Comparison of ENCODE assay signal across 14 mouse cellular contexts in genomic region chr13:52596692-52597091, GRCm38 (mm10). TPM values are rescaled to one million over a fixed set of nuclear protein-coding genes. Genes with fewer than 3 reads are reported as not detected.
DNase-seq lines count a peak whose midpoint lies in the region; ATAC-seq and TF ChIP-seq lines count a peak whose summit lies in the region.
"Had no signal": no experiment of that assay in that cellular context is flagged by ENCODE, and none has a peak within 500 bp of the region (broad histone marks: within the 10 kb centered on the region; RNA-seq: fewer than 3 reads in every experiment).

No protein-coding gene starts in this region.

- no peaks in the 10 kb centered on the region for H3K27me3 ChIP-seq in heart, embryonic 12.5 days (replicated peaks)
- no peaks in the 10 kb centered on the region for H3K27me3 ChIP-seq in thymus, adult 2 months (ENCODE audit: control insufficient read depth, insufficient read depth, low read length)
- H3K27me3 ChIP-seq in liver, embryonic 15.5 days: no peaks in the 10 kb centered on the region
- H3K27me3 ChIP-seq in splenic B cell, adult 2 months (ENCODE audit: control insufficient read depth, insufficient read depth, low read length, poor library complexity, severe bottlenecking): no peaks in the 10 kb centered on the region
- H3K27me3 ChIP-seq: embryonic facial prominence, embryonic 13.5 days; stomach, embryonic 15.5 days had no signal

- no peak overlapping the region for H3K27ac ChIP-seq in heart, embryonic 12.5 days (ENCODE audit: poor library complexity, severe bottlenecking)
- H3K27ac ChIP-seq in thymus, adult 2 months (ENCODE audit: control insufficient read depth, insufficient read depth, low read length): peak overlapping the region; percentile 25; the same call in 1 of the 2 replicates
- no peak overlapping the region for H3K27ac ChIP-seq in liver, embryonic 15.5 days (replicated peaks)
- H3K27ac ChIP-seq: embryonic facial prominence, embryonic 13.5 days; kidney, postnatal 0 days; limb, embryonic 10.5 days; stomach, embryonic 15.5 days had no signal

- TF ChIP-seq POLR2A in thymus, adult 2 months (IDR thresholded peaks at IDR 0.05; ENCODE audit: control insufficient read depth, extremely low read depth, insufficient read depth, low read length, poor library complexity): no peak

- 75% methylated on average over 5 of the region's 5 CpGs for WGBS in heart, embryonic 12.5 days
- 7% methylated on average over 5 of the region's 5 CpGs for WGBS in thymus, adult 2 months
- WGBS in liver, embryonic 15.5 days (ENCODE audit: insufficient replicate concordance): 19% methylated on average over 5 of the region's 5 CpGs

- no peak for TF ChIP-seq CTCF in thymus, adult 2 months (IDR thresholded peaks at IDR 0.05; ENCODE audit: borderline replicate concordance, control insufficient read depth, extremely low read depth, insufficient read depth, low read length, poor library complexity)

- ATAC-seq in heart, embryonic 12.5 days (ENCODE audit: insufficient number of reproducible peaks, low FRiP score): no peak
- no peak for ATAC-seq in liver, embryonic 15.5 days (ENCODE audit: insufficient read depth)
- ATAC-seq: forebrain, embryonic 14.5 days had no signal

- peak; percentile 90 for DNase-seq in heart, adult 11 months
- DNase-seq in thymus, adult 2 months: no peak
- DNase-seq in thymus, postnatal 14 days: no peak
- peak; percentile 82 for DNase-seq in splenic B cell, adult 2 months (ENCODE audit: low read depth, low spot score)
- DNase-seq in embryo, embryonic 10.5 days (ENCODE audit: low spot score): no peak
- no peak for DNase-seq in ovary, postnatal 10 days (ENCODE audit: low spot score)
- DNase-seq: cerebellum, adult 9-10 months had no signal

- no peak overlapping the region for H3K9ac ChIP-seq in heart, embryonic 12.5 days
- H3K9ac ChIP-seq in liver, embryonic 15.5 days: no peak overlapping the region
- H3K9ac ChIP-seq: embryonic facial prominence, embryonic 13.5 days; stomach, embryonic 15.5 days had no signal

- peaks cover 8% of the 10 kb centered on the region; the same call in 1 of the 2 replicates for H3K36me3 ChIP-seq in heart, embryonic 12.5 days
- no peaks in the 10 kb centered on the region for H3K36me3 ChIP-seq in thymus, adult 2 months (ENCODE audit: control insufficient read depth, insufficient read depth, low read length)
- no peaks in the 10 kb centered on the region for H3K36me3 ChIP-seq in liver, embryonic 15.5 days (replicated peaks)
- H3K36me3 ChIP-seq in splenic B cell, adult 2 months (ENCODE audit: control insufficient read depth, insufficient read depth, low read length, poor library complexity, severe bottlenecking): peaks cover 6% of the 10 kb centered on the region; the same call in 1 of the 2 replicates
- H3K36me3 ChIP-seq: embryonic facial prominence, embryonic 13.5 days; limb, embryonic 10.5 days; stomach, embryonic 15.5 days had no signal

- H3K4me2 ChIP-seq in heart, embryonic 12.5 days: no peak overlapping the region
- peak overlapping the region; percentile 24 for H3K4me2 ChIP-seq in liver, embryonic 15.5 days
- H3K4me2 ChIP-seq: embryonic facial prominence, embryonic 13.5 days; stomach, embryonic 15.5 days had no signal

- H3K9me3 ChIP-seq in heart, embryonic 12.5 days (replicated peaks): 0 out of 2 replicates have a peak, but pooled peaks cover 7% of the 10 kb centered on the region
- H3K9me3 ChIP-seq in liver, embryonic 15.5 days (replicated peaks): no peaks in the 10 kb centered on the region
- H3K9me3 ChIP-seq: embryonic facial prominence, embryonic 13.5 days; limb, embryonic 10.5 days; stomach, embryonic 15.5 days had no signal

- no peak overlapping the region for H3K4me3 ChIP-seq in heart, embryonic 12.5 days
- no peak overlapping the region for H3K4me3 ChIP-seq in thymus, adult 2 months (ENCODE audit: control insufficient read depth, insufficient read depth, low read length)
- H3K4me3 ChIP-seq in liver, embryonic 15.5 days (replicated peaks): peak overlapping the region; percentile 17; the same call in 1 of the 2 replicates
- H3K4me3 ChIP-seq: embryonic facial prominence, embryonic 13.5 days; limb, embryonic 10.5 days; stomach, embryonic 15.5 days had no signal

- peaks cover 11% of the 10 kb centered on the region; the same call in 1 of the 2 replicates for H3K4me1 ChIP-seq in heart, embryonic 12.5 days (replicated peaks)
- H3K4me1 ChIP-seq in thymus, adult 2 months (replicated peaks; ENCODE audit: control insufficient read depth, insufficient read depth, low read length): peaks cover 13% of the 10 kb centered on the region
- H3K4me1 ChIP-seq in liver, embryonic 15.5 days (replicated peaks): peaks cover 8% of the 10 kb centered on the region; the same call in 1 of the 2 replicates
- H3K4me1 ChIP-seq: embryonic facial prominence, embryonic 13.5 days; stomach, embryonic 15.5 days had no signal

RNA-seq across cellular contexts. Expression of gene Syk, which starts 13.7 kb away (rescaled TPM):
- 8.7 and 8.8 TPM in 2 replicates for polyA plus RNA-seq in heart, embryonic 12.5 days (2016; fragmentation: Nextera tagmentation; extraction: Ambion mirVana)
- polyA plus RNA-seq in thymus, adult 2 months (2012; rRNA removed): 22.4 and 24.3 TPM in 2 replicates
- 5.1 and 5.5 TPM in 2 replicates for polyA plus RNA-seq in liver, embryonic 15.5 days (2015; fragmentation: Nextera tagmentation; extraction: Ambion mirVana)

Comparison
In these comparisons a context has a peak if more than half of its experiments do, and no peak if none do; other contexts are left out.
1. DNase-seq: peak in heart, adult 11 months (single experiment) and splenic B cell, adult 2 months (single experiment); none in thymus, adult 2 months (single experiment), thymus, postnatal 14 days (single experiment), embryo, embryonic 10.5 days (single experiment) and ovary, postnatal 10 days (single experiment).